Mouse (Mus musculus): Measurements from ENCODE around the gene Osbpl9. TPM values are rescaled to one million over a fixed set of nuclear protein-coding genes. Genes with fewer than 3 reads are reported as not detected.
A peak's percentile ranks its signal among the peaks of the same experiment; 100 is the strongest.

Osbpl9 gene
- total RNA-seq, 2 experiments from 2014 or later, result 105 to 119 TPM

GRCm38 (mm10) chr4:109054003-109054402 lies 148.1 kb downstream of the Osbpl9 start:
- DNase-seq (ENCODE audit: low spot score in 2 of 2), result no peak

- DNase-seq (ENCODE audit: low spot score in 2 of 2), result no peak
These were observed 149.8 kb downstream of the Osbpl9 start for GRCm38 (mm10) chr4:109052282-109052681.

- DNase-seq (ENCODE audit: low spot score in 2 of 2), result no peak
These were observed 153.8 kb downstream of the Osbpl9 start for GRCm38 (mm10) chr4:109048258-109048657.

- no peak for DNase-seq (ENCODE audit: low spot score in 2 of 2)
These were observed 158.3 kb downstream of the Osbpl9 start for GRCm38 (mm10) chr4:109043756-109044155.

- DNase-seq (ENCODE audit: low spot score in 2 of 2), result no peak
These were observed 158.8 kb downstream of the Osbpl9 start for GRCm38 (mm10) chr4:109043294-109043693.

- no peak for DNase-seq (ENCODE audit: low spot score in 2 of 2)
These were observed 159.3 kb downstream of the Osbpl9 start for GRCm38 (mm10) chr4:109042739-109043138.

- peak; percentile 51 to 66 for DNase-seq (ENCODE audit: low spot score in 2 of 2)
These were observed 165.7 kb downstream of the Osbpl9 start for GRCm38 (mm10) chr4:109036327-109036726.

- no peak for DNase-seq (ENCODE audit: low spot score in 2 of 2)
These were observed 171.8 kb downstream of the Osbpl9 start for GRCm38 (mm10) chr4:109030266-109030665.

- no peak for DNase-seq (ENCODE audit: low spot score in 2 of 2)
These were observed 172.2 kb downstream of the Osbpl9 start for GRCm38 (mm10) chr4:109029857-109030256.

- no peak for DNase-seq (ENCODE audit: low spot score in 2 of 2)
These were observed 175.5 kb downstream of the Osbpl9 start for GRCm38 (mm10) chr4:109026543-109026942.

GRCm38 (mm10) chr4:109025061-109025460 lies 177.0 kb downstream of the Osbpl9 start:
- no peak for DNase-seq (ENCODE audit: low spot score in 2 of 2)

GRCm38 (mm10) chr4:109021976-109022375 lies 180.1 kb downstream of the Osbpl9 start:
- DNase-seq (ENCODE audit: low spot score in 2 of 2), result no peak

GRCm38 (mm10) chr4:109019301-109019700 lies 182.8 kb downstream of the Osbpl9 start:
- no peak for DNase-seq (ENCODE audit: low spot score in 2 of 2)

- no peak for DNase-seq (ENCODE audit: low spot score in 2 of 2)
These were observed 184.6 kb downstream of the Osbpl9 start for GRCm38 (mm10) chr4:109017441-109017840.

GRCm38 (mm10) chr4:109014091-109014490 lies 188.0 kb downstream of the Osbpl9 start:
- no peak for DNase-seq (ENCODE audit: low spot score in 2 of 2)

Small RNAs within 50 kb of the gene (microRNA-seq; reads per million reads assigned to microRNA genes)
- 0 reads per million in 2 experiments for gene Mir761 (ENCODE audit: borderline number of aligned reads in 2 of 2)

Other genes starting within 250 kb of the Osbpl9 start
- gene Nrd1, start 201.6 kb downstream of the Osbpl9 start, total RNA-seq (2021), result 100 to 1,000 TPM; 109 to 123 TPM
- under 1 TPM; 0.64 to 0.80 TPM for gene Calr4, start 32.2 kb upstream of the Osbpl9 start, total RNA-seq (2021)
- 10 to 100 TPM; 64.3 to 71.3 TPM for gene Eps15, start 78.0 kb upstream of the Osbpl9 start, total RNA-seq (2021)
- gene Ttc39a, start 204.4 kb upstream of the Osbpl9 start, total RNA-seq (2021), result 1 to 10 TPM; 3.8 to 6.3 TPM

Measured in adrenal gland, adult 18-20 months (tissue).